Mouse (Mus musculus) neural tube, embryonic 13.5 days (tissue): Measurements from ENCODE around the gene Tbxas1. TPM values are rescaled to one million over a fixed set of nuclear protein-coding genes. Genes with fewer than 3 reads are reported as not detected.

Experiments
- ATAC-seq: fragments of 200-750 bp; cut with Nextera tagmentation; 2 replicates; pipeline ENCODE4 v1.8.0; 2017; ENCODE audit warnings: low read depth, mild to moderate bottlenecking, moderate TSS enrichment, moderate library complexity
- H3K27ac ChIP-seq: fragments of 300-500 bp; sonication (generic); replicated peaks from 2 replicates; pipeline ENCODE4 v1.5.1; 2015; ENCODE audit warnings: moderate library complexity, mild to moderate bottlenecking, inconsistent platforms
- H3K27me3 ChIP-seq: fragments of 300-500 bp; sonication (generic); 2 replicates; pipeline ENCODE4 v1.6.1; 2015; ENCODE audit warnings: mild to moderate bottlenecking, inconsistent platforms
- H3K36me3 ChIP-seq: fragments of 300-500 bp; sonication (generic); 2 replicates; pipeline ENCODE4 v1.6.1; 2015; ENCODE audit warnings: mild to moderate bottlenecking, inconsistent platforms
- H3K4me1 ChIP-seq: fragments of 300-500 bp; sonication (generic); replicated peaks from 2 replicates; pipeline ENCODE4 v1.6.1; 2015; ENCODE audit warnings: inconsistent platforms
- H3K4me2 ChIP-seq: fragments of 300-500 bp; sonication (generic); 2 replicates; pipeline ENCODE4 v1.6.1; 2015; ENCODE audit warnings: inconsistent platforms, mild to moderate bottlenecking, moderate library complexity
- H3K4me3 ChIP-seq: fragments of 300-500 bp; sonication (generic); 2 replicates; pipeline ENCODE4 v1.5.1; 2015; ENCODE audit warnings: mild to moderate bottlenecking, inconsistent platforms
- H3K9ac ChIP-seq: fragments of 300-500 bp; sonication (generic); 2 replicates; pipeline ENCODE4 v1.6.1; 2015; ENCODE audit warnings: moderate library complexity, mild to moderate bottlenecking, inconsistent platforms
- H3K9me3 ChIP-seq: fragments of 300-500 bp; sonication (generic); 2 replicates; pipeline ENCODE4 v1.6.1; 2016; ENCODE audit warnings: inconsistent platforms
- WGBS: fragments of 180-500 bp; shearing (Covaris S2); methylation state at CpG from one replicate; pipeline ENCODE4 v1.1.7; 2015; 5-methylcytosine and 5-hydroxymethylcytosine counted together
- polyA plus RNA-seq: library from polyadenylated mRNA; unstranded; fragments of >200 nt; fragmentation: Nextera tagmentation; extraction: Ambion mirVana; gene quantifications from 2 replicates; pipeline ENCODE4 v1.2.1, GENCODE M21; 2015

The Tbxas1 gene
- polyA plus RNA-seq, 1 experiment from 2014 or later, result 2.5 TPM

DNA sequence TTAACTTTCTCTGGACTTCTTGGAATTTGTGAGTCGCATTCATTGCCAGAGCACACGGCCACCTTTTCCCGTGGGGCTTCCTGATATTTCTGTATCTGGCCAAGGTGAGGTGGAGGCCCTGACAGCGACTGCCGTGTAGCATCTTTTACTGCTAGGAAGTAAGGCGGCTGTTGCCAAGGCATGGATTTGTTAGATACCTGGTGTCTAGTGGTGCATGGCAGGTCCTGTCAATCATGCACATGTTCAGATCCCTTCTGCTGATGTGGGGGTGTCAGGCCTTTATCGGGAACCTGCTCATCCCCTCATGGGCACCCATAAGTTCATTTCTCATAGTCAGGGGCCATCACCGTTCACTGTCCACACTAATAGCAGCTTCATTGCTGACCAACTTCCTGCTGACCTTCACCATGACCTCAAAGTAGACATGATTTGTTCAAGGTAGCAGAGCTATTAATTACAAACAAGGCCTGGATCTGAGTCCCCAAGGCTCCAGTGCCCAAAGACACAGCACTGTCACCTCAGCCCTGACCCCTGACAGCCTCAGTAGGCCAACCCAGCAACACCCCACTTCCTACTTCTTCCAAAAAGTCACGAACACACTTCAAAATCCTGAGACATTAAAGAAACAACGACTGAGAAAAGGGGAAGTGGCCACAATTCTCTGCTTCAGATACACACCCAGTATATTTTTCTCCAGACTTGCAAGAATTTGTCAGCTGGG lies 98.4 kb downstream of the Tbxas1 start:
- 88% methylated on average over 10 of the region's 10 CpGs for WGBS
- Histone ChIP-seq H3K9me3 (no peaks in the 10 kb centered on the region), H3K36me3 (no peaks in the 10 kb centered on the region), H3K4me3 (no peak overlapping the region), H3K27ac (no peak overlapping the region), H3K9ac (no peak overlapping the region), H3K4me2 (no peak overlapping the region), H3K4me1 (peaks cover 15% of the 10 kb centered on the region), H3K27me3 (no peaks in the 10 kb centered on the region)
- ATAC-seq, result no peak

DNA sequence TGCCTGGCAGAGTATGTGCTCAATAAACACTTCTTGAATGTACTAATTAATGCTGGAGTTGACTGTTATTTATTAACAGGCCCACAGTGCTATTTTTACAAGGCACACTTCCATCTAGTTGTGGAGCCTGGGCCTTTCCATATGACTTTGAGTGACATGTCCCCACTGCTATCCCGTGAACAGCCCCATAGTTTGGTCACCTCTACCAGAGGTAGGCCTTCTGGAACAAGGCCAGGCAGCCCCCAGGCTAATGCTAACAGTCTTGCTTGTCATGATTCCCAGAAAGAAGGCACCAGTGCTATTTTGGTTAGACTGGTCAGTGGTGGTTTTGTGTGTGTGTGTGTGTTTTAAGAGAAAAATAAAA lies 98.9 kb downstream of the Tbxas1 start:
- Histone ChIP-seq H3K36me3 (no peaks in the 10 kb centered on the region), H3K27ac (no peak overlapping the region), H3K27me3 (no peaks in the 10 kb centered on the region), H3K4me1 (peaks cover 15% of the 10 kb centered on the region), H3K9ac (no peak overlapping the region), H3K9me3 (no peaks in the 10 kb centered on the region), H3K4me2 (no peak overlapping the region), H3K4me3 (no peak overlapping the region)
- ATAC-seq, result no peak
- whole genome bisulfite sequencing, result 93% methylated on average over 1 of the region's 1 CpGs

DNA sequence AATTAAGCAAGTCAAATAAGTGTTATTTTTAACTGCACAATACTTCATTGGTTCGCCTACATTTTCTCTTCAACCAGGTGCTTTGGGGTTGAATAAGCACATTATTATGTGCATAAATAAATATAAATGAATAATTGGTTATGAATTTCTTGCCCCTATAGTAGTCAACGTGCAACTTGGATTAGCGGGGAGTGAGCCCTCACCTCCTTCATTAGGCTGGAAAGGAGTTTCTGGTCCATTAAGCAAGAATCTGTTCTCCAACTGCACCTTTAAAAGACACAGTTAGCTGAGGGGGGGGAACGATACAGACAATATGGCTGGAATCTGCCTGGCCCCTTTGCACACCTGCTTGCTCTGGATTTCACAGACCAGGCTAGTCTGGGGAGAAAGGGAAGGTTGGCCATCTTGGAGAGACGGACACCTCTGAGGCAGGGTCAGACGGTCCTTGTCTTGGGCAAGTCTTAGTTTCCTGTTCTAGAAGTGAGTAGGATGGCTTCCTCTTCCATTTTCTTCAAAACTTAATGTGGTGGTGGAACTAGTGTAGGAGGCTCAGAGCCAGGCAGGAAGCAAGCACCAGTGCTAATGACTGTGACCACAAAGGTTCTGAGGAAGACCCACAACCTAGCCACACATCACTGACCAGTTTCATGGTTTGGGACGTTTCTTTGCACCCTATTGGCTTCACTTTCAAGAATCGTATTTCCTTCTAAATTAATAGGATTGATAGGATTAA lies 99.5 kb downstream of the Tbxas1 start:
- no peaks in the 10 kb centered on the region for H3K27me3 ChIP-seq
- peaks cover 15% of the 10 kb centered on the region for H3K4me1 ChIP-seq
- no peak overlapping the region for H3K9ac ChIP-seq
- no peak overlapping the region for H3K27ac ChIP-seq
- no peak overlapping the region for H3K4me3 ChIP-seq
- H3K4me2 ChIP-seq, result no peak overlapping the region
- no peaks in the 10 kb centered on the region for H3K36me3 ChIP-seq
- H3K9me3 ChIP-seq, result no peaks in the 10 kb centered on the region
- WGBS, result 82% methylated on average over 8 of the region's 8 CpGs
- ATAC-seq, result no peak

DNA sequence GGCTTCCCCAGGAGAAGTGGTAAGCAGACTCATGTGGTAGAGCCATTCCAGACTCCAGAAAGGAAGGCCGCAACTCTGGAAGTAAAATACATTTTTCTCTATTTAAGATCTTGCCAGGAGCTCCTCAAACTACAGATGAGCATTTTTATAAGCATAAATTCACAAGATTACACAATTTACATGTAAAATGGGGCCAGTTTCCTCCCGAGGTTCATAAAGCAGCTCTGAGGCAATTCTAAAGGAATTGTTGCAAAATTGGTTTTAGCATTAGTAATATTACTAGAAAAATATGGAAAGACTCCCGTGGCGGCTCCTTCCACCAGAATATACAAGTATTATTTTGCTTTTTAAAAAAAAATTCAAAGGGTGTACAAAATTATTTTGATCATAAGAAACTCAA lies 100.7 kb downstream of the Tbxas1 start:
- H3K4me2 ChIP-seq, result no peak overlapping the region
- 82% methylated on average over 4 of the region's 4 CpGs for WGBS
- no peaks in the 10 kb centered on the region for H3K27me3 ChIP-seq
- H3K4me3 ChIP-seq, result no peak overlapping the region
- no peaks in the 10 kb centered on the region for H3K36me3 ChIP-seq
- H3K9me3 ChIP-seq, result no peaks in the 10 kb centered on the region
- no peak for ATAC-seq
- peaks cover 5% of the 10 kb centered on the region for H3K4me1 ChIP-seq
- H3K27ac ChIP-seq, result no peak overlapping the region
- no peak overlapping the region for H3K9ac ChIP-seq

DNA sequence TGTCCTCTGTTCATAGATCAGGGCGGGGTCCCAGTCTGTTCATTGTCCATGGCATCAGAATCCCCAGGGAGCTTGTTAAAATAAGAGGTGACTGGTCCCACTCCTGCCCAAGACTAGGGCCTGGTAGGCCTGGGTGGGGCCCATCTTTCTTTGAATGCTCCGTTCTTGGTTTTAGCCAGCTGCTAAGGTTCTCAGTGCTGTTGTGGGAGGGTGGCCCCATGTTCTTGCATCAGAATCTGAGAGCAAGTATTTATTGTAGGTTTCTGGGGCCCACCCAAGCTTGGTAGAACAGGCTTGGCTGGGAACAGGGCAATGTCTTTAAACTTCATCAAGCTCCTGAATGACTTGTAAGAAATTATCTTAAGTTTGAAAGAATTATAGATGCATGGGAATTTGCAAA lies 101.2 kb downstream of the Tbxas1 start:
- Histone ChIP-seq H3K27me3 (no peaks in the 10 kb centered on the region), H3K4me3 (no peak overlapping the region), H3K36me3 (no peaks in the 10 kb centered on the region), H3K4me1 (no peaks in the 10 kb centered on the region), H3K4me2 (no peak overlapping the region), H3K9me3 (no peaks in the 10 kb centered on the region), H3K9ac (no peak overlapping the region), H3K27ac (no peak overlapping the region)
- 87% methylated on average over 2 of the region's 2 CpGs for WGBS
- no peak for ATAC-seq

DNA sequence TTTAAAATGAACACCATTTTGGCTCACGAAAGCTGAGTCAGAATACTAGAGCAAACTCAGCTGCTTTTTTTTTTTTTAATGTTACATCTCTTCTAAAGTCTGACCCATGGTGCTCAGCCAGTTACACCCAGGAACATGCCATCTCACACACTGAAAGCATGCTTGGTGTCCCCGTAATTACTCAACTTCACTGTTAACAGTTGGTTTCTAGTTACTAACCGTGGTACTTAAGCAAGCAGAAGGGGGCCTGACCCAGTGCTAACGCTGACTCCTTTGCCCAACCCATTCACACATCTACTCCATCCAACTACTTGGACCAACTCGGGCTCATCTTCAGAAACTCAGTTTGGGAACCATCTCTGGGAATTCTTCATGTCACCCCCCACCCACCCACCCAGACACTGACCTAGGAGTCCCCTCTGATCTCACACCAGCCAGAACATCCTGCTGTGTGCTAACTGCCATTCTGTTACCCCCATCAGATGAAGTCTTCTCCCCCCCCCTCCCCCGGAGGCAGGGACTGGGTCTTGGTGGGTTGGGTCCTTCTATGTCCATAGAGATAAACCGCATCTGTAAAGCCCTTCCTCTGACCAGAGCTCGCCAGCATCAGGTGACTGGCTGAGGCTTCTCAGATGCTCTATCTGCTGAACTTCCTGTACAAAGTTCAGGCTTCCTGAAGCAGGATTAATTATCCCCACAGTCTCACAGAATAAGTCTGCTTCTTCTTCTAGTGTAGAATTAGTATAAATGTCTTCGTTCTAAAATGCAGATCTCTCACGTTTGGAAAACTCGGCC lies 105.9 kb downstream of the Tbxas1 start:
- H3K36me3 ChIP-seq, result no peaks in the 10 kb centered on the region
- no peak for ATAC-seq

DNA sequence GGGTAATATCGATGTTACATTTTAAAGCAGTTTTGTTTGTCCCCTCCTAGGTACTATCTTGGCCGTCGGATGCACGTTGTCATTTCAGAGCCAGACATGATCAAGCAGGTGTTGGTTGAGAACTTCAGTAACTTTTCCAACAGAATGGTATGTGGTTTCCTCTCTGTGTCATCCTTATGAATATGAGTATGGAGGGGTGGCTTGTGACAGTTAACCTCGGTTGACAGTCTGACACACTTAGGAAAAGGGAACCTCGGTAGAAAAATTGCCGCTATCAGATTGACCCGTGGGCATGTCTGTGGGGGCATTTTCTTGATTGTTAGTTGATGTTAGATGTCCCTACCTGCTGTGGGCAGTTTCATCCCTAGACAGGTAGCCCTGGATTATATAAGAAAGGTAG lies 106.9 kb downstream of the Tbxas1 start:
- no peak overlapping the region for H3K9ac ChIP-seq
- no peak overlapping the region for H3K4me2 ChIP-seq
- H3K36me3 ChIP-seq, result no peaks in the 10 kb centered on the region
- no peak for ATAC-seq
- no peak overlapping the region for H3K4me3 ChIP-seq
- 0 out of 2 replicates have a peak, but pooled peaks cover 4% of the 10 kb centered on the region for H3K4me1 ChIP-seq
- no peak overlapping the region for H3K27ac ChIP-seq
- H3K27me3 ChIP-seq, result no peaks in the 10 kb centered on the region
- WGBS, result 92% methylated on average over 8 of the region's 8 CpGs
- H3K9me3 ChIP-seq, result no peaks in the 10 kb centered on the region

More for the DNA sequence above, 105.9 kb downstream of the Tbxas1 start:
- no peak overlapping the region for H3K4me3 ChIP-seq
- 82% methylated on average over 11 of the region's 11 CpGs for WGBS
- H3K9me3 ChIP-seq, result no peaks in the 10 kb centered on the region
- no peak overlapping the region for H3K27ac ChIP-seq
- no peak overlapping the region for H3K9ac ChIP-seq
- no peak overlapping the region for H3K4me2 ChIP-seq
- H3K4me1 ChIP-seq, result no peaks in the 10 kb centered on the region
- H3K27me3 ChIP-seq, result no peaks in the 10 kb centered on the region

DNA sequence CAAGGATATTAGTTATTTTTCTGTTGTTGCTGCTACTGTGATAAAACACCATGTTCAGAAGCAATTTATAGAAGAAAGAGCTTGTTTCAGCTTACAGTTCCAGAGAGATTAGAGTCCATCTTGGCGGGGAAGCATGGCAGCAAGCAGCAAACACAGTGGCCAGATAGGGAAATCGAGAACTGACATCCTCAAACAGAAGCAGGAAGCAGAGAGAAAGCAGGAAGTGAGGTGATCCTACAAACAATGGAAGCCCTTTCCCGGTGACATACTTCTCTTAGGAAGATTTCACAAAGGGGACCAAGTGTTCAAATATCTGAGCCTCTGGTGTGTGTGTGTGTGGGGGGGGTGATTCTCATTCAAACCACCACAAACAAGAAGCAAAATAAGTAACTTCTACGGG lies 107.5 kb downstream of the Tbxas1 start:
- no peak overlapping the region for H3K4me3 ChIP-seq

DNA sequence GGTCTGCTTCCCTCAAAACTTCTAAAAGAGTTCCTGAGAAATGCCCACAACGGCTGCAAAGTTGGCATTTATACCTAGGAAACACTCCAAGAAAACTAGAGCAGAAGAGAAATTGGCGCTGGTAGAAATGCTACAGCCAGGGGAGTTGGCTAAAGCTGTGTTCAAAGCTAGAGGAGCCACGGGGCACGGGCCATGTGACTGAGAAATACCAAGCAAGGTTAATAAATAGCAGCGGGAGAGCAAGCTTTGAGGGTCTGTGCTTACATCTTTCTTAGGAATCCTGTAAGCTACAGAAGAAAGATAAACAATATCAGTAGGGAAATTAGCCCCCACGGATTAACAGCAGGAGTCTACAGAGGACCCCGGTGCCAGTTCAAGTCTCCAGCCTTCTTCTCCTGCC lies 107.9 kb downstream of the Tbxas1 start:
- WGBS, result 74% methylated on average over 7 of the region's 7 CpGs
- Histone ChIP-seq H3K27me3 (no peaks in the 10 kb centered on the region), H3K4me1 (0 out of 2 replicates have a peak, but pooled peaks cover 4% of the 10 kb centered on the region), H3K4me2 (no peak overlapping the region), H3K9ac (no peak overlapping the region), H3K4me3 (no peak overlapping the region), H3K27ac (no peak overlapping the region), H3K36me3 (no peaks in the 10 kb centered on the region), H3K9me3 (no peaks in the 10 kb centered on the region)
- no peak for ATAC-seq

More for the DNA sequence above, 107.5 kb downstream of the Tbxas1 start:
- ATAC-seq, result no peak
- 76% methylated on average over 4 of the region's 4 CpGs for WGBS
- Histone ChIP-seq H3K36me3 (no peaks in the 10 kb centered on the region), H3K4me1 (0 out of 2 replicates have a peak, but pooled peaks cover 4% of the 10 kb centered on the region), H3K9me3 (no peaks in the 10 kb centered on the region), H3K27ac (no peak overlapping the region), H3K4me2 (no peak overlapping the region), H3K9ac (no peak overlapping the region), H3K27me3 (no peaks in the 10 kb centered on the region)

DNA sequence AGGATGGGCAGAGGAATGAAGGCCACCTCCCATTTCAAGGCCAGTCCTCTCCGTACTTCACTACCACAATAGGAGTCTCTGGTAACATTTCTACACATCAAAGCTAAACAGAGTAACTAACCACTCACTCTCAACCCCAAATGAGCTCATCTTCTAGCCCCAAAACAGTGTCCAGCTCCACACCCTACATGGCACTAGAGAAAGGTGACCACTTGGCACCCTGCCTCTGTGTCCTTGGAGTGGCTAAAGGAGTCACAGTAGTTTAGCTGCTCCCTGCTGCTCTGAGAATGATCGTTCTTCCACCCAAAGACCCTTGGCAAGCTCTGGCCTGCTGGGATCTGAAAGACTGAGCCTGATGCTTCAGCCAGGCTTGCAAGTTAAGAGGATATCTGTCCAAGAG lies 109.4 kb downstream of the Tbxas1 start:
- WGBS, result 86% methylated on average over 2 of the region's 2 CpGs
- Histone ChIP-seq H3K4me2 (no peak overlapping the region), H3K27me3 (no peaks in the 10 kb centered on the region), H3K4me1 (0 out of 2 replicates have a peak, but pooled peaks cover 4% of the 10 kb centered on the region), H3K27ac (no peak overlapping the region), H3K9me3 (no peaks in the 10 kb centered on the region), H3K36me3 (no peaks in the 10 kb centered on the region), H3K9ac (no peak overlapping the region), H3K4me3 (no peak overlapping the region)
- ATAC-seq, result no peak

DNA sequence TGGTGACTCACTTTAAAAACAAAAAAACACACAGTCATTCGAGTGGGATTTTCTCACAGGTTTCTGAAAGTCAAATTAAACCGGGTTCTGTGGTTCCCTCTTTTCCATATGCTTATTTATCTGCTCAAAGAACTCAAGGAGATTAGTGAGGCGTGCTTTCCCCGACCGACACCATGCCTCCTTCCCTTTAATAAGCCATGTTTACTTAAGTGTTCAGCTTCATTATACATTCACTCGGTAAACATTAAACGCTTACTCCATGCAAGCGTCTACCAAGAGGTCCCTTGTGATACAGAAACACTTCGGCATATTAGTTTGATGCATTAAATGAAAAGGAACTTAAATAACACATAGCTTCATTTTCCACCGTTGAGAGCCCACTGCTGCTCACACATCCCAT lies 111.4 kb downstream of the Tbxas1 start:
- no peaks in the 10 kb centered on the region for H3K27me3 ChIP-seq
- no peaks in the 10 kb centered on the region for H3K36me3 ChIP-seq
- no peak overlapping the region for H3K4me3 ChIP-seq
- 0 out of 2 replicates have a peak, but pooled peaks cover 4% of the 10 kb centered on the region for H3K4me1 ChIP-seq
- H3K9me3 ChIP-seq, result no peaks in the 10 kb centered on the region
- no peak overlapping the region for H3K4me2 ChIP-seq
- H3K27ac ChIP-seq, result no peak overlapping the region; the same call in 1 of the 2 replicates
- WGBS, result 61% methylated on average over 10 of the region's 10 CpGs
- no peak overlapping the region for H3K9ac ChIP-seq
- no peak for ATAC-seq

DNA sequence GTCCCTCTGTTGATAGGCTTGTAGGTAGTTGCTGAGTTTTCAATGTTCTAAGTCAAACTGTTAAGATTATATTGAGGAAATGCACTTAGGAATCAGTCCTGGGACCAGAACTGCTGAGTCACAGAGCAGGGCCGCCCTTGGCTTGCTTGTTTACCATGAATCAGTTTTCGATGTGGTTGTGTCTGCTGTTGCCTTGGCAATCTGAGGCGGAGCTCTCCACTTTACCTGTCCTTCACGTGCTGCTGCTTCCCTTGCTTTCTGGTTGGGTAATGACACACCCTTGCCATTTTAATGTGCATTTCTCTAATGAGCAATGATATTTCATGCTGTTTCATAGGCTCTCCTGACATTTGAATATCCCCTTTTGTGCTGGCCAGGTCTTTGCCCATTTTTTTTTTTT lies 116.8 kb downstream of the Tbxas1 start:
- no peaks in the 10 kb centered on the region for H3K27me3 ChIP-seq
- no peak overlapping the region for H3K4me2 ChIP-seq
- H3K27ac ChIP-seq, result no peak overlapping the region
- H3K9ac ChIP-seq, result no peak overlapping the region
- H3K9me3 ChIP-seq, result no peaks in the 10 kb centered on the region
- H3K4me1 ChIP-seq, result no peaks in the 10 kb centered on the region
- no peak overlapping the region for H3K4me3 ChIP-seq
- ATAC-seq, result no peak
- WGBS, result 57% methylated on average over 4 of the region's 4 CpGs
- H3K36me3 ChIP-seq, result no peaks in the 10 kb centered on the region
